Mouse (Mus musculus) cerebellum, adult 9-11 months (tissue): Measurements from ENCODE around the gene Nosip.
A peak's percentile ranks its signal among the peaks of the same experiment; 100 is the strongest.
"Not testable (repeated sequence)": the region's sequence is repeated elsewhere in the genome, so short reads cannot be mapped to it uniquely, and the experiment has no call there.

Experiments
- DNase-seq: peaks from one replicate; pipeline ENCODE4 v3.0.0; 2022

Gene Nosip

DNA sequence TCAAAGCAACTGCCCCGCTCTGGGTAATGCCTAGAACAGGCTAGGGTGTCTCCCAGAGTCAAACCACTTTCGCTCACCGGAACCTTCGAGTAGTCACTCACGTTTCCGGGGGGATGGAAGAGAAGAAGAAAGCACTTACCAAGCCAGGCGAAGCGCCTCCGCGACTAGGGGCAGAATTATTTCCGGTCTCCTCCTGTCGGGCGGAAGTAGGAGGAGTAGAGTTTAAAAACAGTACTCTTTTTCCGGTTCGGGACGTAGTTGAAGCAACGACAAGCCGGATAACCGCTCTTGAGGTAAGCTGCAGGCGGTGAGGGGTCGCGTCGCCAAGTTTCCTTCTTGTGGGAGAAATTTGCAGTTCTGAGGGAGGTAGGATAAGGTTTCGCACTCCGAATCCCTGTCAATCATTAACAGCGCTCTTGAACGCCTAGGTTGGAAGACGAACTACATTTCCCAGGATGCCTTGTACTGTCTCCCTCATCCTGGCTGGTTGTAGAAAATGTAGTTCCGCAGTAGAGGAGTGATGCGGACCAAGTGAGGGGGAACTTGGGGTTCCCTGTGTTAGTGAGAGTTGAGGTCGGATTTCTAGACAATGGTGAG lies at the start of gene Nosip, which contains the start of gene Prrg2:
TSS of gene Nosip (plus strand) at position 191 of the 597 bp plus-strand sequence.
TSS of gene Prrg2 (minus strand) at position 439 of the 597 bp plus-strand sequence.
- peak; percentile 96 for DNase-seq

DNA sequence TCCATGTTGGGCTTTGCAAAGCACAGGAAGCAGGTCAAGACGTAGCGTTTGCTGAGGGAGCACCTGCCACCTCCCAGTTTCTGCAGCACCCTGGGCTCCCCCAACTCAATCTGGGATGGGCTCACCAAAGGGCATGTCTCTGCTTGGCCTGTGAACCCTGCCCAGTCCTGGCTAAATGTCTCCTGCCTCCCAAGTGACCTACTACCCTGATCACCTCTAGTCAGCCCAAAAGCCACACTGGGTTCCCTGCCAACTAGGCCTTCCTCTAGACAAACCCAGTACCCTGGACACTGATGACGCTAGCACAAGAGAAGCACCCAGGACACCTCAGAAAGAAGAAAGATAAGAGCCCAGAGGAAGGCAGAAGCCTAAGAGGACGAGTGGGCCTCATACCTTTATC lies 49.4 kb upstream of the Nosip start:
- no peak for DNase-seq

DNA sequence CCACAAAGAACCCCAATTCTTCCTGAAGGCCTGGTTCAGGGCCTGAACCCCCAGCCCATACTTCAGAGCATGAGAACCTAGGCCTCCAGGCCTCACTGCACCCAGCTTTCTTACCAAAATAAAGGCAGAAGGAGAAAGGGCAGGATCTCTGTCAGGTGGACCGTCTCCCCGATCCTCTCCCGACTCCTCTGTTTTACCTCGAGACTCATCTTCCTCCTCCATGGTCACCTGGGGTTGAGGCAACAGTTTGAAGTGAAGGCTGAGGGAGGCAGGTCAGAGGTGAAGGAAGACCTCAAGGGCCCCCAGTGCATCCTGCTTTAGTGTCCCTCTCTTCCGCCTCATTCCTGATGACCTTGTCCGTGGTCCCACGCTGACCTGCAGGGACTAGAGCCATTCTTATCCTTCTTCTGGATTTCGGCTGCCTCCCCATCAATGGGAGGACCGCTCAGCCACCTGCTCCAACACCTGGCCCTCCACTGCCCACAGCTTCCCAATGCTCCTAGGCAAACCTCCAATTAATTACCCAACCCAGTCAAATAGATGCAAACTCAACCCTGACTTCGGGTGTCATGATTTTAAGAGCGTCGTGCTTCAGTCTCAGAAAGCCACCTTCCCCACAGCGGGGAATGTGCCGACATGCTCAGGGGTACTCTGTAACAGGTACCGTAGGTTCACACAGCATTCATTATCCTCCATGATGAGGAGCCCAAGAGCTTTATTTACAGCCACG lies 48.7 kb upstream of the Nosip start:
- peak; percentile 59 for DNase-seq

DNA sequence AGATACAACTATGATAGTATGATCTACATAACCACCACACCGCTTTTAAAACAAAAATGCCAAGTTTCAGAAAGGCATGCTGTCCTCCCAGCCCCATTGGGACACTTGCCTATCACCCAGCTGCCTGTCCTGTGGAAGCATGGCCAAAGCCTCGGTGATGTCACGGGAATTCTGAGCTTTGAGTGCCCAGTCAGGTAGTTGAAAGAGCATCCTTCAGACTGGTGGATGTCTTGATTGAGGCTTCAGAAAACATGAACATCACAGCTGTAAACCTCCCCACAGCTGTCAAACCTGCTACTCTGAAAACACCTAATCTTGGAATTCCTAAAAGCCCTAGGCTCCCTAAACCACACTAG lies 48.2 kb upstream of the Nosip start:
- DNase-seq, result peak; percentile 54

DNA sequence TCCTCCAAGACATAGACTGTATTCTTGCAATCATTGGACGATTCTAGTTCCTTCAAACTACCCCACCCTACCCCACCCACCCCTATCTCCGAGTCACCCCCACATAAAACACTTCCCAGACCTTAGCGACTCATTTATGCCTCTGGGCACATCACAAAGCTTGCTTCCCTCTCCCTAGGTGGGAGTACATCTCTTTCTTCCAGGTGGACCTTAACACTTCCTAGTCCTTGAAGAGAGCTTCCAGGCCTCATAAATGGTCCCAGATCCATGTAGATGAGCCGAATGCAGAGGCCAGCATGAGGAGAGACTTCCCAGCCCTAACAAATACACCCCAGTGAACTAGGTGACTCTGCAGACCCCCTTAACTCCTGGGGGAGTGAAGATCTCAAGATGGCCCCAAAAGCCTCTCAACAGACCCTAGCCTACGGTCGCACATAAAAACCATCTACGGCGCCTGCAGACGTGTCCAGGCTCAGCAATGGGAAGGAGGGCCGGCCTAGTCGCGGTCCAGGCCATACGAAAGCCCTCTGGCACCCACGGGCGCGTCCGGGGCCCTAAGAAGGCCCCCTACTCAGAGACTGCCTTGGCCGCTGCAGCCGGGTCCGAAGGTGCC lies 46.8 kb upstream of the Nosip start:
- no peak for DNase-seq

DNA sequence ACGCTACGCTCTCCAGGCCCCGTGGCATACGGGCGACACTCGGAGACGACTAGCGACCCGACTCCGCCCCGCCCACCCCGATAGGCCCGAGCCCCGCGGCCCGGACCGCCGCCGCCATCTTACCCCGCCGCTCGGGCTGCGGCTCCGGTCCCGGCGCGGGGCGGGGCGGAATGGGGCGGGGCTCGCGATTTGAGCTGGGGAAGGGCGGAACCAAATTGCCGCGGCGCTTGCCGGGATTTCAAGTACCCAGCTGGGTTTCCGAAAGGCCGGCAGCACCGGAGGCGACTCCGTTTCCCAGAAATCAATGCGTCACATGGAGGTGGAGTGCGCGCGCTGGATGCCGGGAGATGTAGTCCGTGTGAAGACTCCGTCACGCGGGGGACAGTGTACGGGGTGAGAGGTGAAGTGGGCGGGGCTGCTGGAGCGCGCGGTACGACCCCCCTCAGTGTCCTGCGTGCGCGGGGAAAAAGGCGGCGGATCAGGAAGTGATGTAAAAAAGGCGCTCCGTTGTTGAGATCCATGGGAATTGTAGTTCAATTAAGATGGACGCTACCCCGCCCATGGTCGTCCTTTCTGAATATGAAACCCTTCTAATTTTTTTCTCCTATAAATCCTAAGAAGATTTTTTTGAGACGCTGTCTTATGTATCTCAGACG lies 46.1 kb upstream of the Nosip start, which contains the start of gene Scaf1:
TSS of gene Scaf1 (minus strand) at position 407 of the 656 bp plus-strand sequence.
- peak; percentile 100 for DNase-seq

DNA sequence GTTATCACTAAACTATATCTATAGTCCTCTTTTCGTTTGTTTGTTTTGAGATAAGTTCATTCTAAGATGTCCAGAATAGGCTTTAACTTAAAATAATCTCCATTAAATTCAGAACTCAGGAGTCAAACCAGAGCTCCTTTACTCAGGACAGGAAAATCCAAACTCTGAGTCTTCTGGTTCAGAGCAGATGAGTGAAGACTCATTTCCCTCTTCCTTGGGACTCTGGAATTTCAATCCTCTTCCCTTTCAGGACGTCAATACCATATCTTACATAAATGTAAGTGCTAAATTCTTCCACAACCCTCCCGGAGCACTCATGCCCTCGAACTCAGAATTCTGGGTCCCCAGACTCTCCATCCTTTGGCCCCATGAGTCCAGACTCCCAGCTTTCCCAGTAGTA lies 45.5 kb upstream of the Nosip start:
- no peak for DNase-seq

DNA sequence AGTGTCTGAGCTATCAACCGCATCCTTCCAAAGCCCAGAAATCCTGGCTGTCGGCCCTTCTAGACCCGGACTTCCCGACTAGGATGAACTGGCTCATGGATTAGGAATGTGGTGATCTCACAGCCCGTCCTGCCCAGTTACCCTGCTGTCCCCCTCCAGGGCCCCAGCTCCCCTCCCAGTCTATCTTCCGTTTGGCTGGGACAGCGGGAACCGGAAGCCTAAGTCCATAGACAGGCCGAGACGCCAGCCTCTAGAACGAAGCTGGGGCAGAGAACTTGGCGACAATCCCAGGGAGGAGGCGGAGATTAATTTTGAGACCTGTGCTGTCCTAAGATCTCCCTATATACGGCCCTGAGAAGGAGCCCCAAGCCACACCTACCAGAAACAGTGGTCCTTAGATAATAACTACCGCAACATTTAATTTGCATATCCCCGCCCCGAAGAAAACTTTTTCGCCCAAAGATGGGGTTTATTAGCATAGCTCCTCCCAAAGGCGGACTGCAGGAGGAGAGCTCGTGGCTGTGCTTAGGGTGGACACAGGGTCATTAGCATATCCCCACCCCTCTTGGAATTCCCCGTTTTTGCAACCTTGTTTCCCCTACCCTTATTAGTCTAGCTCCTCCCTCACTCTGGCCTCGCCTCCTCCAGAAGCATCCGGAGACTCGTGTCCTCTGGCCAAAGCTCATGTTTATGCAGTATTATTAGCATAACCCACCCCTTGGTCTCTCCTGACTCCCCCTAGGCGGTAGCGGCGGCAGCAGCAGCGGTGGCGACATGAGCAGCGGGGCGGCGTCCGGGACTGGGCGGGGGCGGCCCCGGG lies 44.8 kb upstream of the Nosip start, which contains the start of gene Rras:
TSS of gene Rras (plus strand) at position 720 of the 820 bp plus-strand sequence.
- DNase-seq, result peak; percentile 93

DNA sequence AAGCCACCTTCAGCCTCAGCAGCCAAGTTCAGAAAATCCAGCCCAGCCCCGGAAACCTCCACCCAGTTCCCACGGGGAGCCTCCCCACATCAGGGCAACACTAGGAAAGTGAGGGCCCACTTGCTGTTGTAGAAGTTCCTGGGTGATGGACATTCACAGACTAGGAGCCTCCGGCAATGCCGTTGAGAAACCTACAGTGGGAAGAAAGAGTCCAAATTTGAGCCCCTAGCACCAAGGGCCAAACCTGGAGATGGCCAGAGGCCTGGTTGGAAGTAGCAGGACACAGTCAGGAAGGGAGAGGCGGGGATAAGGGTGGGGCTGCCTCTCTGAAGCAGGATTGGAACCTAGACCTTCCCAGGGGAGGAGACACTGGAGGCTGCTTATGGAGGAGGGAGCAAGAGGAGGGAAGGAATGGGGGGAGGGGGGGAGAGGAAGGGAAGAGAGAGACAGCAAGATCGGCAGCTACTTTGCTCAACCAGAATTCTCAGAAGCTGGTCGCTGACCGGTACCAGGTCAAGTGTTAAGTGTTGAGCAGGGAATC lies 43.1 kb upstream of the Nosip start:
- peak; percentile 66 for DNase-seq

DNA sequence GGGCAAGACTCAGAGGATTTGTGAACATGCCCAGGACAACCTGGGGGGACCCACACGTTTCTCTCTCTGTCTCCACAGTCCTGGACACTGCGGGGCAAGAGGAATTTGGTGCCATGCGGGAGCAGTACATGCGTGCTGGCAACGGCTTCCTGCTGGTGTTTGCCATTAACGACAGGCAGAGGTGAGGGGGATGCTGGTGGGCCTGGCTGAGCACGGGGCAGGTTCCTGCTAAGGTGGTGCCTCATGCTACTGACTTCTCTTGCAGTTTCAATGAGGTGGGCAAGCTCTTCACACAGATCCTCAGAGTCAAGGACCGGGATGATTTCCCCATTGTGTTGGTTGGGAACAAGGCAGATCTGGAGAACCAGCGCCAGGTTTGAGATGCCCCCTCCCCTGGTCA lies 42.0 kb upstream of the Nosip start:
- no peak for DNase-seq

DNA sequence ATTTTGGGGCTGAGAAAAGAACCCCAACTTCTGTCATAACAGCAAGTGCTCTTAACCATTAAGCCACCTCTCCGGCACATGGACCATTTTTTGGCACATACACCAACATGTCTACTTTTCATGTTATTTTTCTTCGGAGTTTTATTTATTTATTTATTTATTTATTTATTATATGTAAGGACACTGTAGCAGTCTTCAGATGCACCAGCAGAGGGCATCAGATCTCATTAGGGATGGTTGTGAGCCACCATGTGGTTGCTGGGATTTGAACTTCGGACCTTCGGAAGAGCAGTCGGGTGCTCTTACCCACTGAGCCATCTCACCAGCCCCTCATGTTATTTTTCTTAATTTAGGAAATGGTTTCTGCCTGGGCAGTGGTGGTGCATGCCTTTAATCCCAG lies 38.5 kb upstream of the Nosip start:
- DNase-seq, result not testable (repeated sequence)

DNA sequence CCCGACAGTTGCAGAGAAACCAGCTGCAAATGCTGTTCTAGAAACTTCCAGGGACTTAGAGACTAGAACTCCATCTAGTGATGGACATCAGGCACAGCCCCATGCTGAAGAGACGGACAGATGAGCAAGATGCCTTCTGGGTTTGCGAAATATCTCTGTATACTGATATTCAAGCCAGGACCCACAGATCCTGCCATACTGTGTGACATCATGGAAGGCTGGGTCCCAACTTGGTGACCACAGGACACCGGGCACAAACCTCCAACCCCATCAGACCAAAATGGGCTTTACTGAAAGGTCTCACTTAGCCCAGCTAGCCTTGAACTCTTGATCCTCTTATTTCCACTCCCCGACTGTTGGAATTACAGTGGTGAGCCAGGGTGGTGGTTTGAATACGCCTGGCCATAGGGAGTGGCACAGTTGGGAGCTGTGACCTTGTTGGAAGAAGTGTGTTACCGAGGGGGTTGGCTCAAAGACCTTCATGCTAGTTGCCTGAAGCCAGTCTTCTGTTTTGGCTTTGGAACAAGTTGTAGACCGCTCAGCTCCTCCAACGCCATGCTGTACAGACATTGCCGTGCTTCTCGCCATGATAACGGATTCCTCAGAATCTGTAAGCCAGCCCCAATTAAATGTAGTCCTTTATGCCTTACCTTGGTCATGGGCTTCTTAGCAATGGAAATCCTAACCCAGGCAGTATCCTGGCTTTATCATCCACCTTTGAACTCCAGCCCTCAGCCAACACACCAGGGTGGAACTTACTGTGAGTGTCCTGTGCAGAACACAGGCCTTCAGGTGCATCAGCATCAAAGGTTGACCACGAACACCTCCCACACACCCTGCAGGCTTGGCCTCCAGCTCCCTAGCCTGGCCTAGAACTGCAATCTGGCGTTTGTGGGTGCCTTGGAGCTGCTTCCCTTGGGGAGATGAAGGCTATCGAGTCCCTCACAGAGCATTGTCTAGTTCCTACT lies 37.7 kb upstream of the Nosip start:
- no peak for DNase-seq

DNA sequence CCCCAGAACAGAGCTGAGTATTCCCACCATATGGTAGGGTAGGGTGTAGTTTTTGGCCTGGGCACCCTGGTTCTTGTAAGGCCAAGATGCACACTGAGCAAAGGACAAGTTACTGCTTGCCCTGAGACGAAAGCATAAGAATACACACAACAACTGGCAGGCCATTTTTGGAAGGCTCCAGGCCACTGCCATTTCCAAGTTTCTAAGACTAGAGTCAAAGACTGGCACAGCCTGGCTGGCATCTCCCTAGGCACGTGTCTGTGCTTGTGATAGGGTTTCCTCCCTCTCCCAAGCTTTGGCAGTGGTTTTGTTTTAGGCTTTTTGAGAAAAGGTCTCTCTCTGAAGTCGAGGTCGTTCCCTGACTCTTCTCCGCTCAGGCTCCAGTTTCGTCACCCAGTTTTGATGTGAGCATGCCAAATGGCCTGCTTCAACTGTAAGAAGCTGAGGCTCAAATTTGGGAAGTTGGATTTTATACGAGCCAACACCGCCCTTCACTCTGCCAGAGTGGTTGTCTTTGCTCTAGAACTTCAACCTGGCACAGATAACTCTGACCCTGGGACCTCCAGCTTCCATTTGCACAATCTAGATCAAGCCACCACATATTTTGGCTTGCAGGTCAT lies 36.5 kb upstream of the Nosip start:
- no peak for DNase-seq

DNA sequence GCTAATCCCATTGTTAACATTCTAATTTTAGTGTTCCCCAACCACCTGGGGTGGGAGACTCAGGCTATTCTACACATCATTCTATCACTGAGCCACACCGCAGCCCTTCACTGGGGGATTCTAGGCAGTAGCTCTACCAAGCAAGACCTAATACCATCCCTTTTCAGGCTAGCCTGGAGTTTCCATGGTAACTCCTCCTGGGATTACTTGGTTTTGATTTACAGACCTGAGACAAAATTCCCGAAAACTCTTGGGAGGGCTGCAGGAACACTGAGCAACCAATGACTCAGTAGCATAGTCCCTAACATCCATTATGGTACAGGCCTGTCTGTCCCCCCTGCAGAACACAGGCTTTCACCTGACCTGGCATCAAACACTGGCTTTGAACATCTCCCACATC lies 36.0 kb upstream of the Nosip start:
- no peak for DNase-seq

DNA sequence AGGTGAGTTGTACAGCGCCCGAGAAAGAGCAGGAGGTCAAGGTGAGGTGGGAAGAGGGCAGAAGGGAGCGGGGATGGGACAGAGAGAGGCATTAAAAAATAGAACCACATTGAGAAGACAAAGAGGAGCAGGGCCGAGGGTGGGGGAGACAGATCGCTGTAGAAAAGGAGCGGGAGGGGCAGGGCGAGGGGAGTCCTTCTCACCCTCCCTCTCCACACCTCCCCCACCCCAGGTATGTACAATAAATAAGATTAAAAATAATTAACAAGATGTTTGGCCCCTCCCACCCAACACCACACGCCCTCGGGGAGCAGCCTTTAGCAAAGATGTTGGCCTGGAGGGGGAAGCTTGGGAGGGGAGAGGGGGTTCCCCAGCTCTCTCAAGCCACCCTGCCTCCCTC lies 34.5 kb upstream of the Nosip start:
- no peak for DNase-seq

DNA sequence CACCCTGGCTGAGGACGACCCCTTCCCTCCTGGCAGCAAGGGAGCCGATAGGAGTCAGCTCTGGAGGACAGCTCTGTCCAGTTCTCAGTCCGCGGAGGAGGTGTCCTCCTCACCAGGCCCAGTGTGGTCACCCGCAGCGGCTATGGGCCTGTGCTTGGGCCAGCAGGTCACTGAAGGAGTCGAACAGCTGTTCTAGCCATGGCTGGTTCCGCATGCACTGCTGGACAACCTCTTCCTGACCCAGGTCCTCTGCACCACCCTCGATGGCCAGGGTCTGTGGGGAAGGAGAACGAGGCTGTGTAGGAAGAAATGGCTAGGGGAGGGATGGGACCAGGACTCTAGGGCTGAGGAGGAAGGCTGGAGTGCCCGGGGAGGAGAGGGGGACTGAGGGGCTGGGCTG lies 33.9 kb upstream of the Nosip start:
- no peak for DNase-seq

DNA sequence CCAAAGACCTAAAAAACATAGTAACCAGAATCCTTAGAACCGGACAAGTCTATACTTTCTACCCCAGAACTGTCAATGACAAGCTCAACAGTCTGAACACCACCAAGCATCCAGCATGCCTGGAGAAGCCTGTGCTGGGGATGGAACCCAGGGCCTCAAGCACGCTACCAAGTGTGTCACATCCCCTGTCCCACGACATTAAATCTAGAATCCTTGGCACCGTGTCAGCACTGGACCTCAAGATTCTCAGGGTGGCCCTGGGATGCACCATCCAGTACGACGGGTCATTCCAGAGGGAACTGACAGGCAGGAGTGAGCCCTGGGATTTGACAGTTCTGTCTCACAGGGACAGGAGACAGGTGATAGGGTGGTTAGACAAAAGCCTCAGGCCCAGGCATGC lies 32.2 kb upstream of the Nosip start:
- DNase-seq, result no peak

DNA sequence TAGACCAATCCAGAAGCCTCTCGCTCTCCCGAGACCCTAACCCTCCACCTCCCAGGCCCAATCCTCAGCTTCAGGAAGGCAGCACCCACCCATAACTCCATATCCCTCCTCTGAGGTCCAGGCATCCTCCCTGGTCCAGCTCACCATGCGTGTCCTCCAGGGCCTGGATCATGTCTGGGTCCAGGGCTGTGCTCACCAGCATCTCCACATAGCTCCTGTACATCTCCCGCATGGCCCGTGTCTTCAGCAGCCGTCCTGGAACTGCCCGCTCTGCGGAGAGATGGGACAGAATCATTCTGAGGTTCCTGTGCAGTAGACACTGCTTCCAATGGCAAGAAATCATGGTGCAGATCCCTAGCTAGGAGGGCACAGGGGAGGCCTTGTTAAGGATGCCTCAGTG lies 31.4 kb upstream of the Nosip start:
- DNase-seq, result no peak

DNA sequence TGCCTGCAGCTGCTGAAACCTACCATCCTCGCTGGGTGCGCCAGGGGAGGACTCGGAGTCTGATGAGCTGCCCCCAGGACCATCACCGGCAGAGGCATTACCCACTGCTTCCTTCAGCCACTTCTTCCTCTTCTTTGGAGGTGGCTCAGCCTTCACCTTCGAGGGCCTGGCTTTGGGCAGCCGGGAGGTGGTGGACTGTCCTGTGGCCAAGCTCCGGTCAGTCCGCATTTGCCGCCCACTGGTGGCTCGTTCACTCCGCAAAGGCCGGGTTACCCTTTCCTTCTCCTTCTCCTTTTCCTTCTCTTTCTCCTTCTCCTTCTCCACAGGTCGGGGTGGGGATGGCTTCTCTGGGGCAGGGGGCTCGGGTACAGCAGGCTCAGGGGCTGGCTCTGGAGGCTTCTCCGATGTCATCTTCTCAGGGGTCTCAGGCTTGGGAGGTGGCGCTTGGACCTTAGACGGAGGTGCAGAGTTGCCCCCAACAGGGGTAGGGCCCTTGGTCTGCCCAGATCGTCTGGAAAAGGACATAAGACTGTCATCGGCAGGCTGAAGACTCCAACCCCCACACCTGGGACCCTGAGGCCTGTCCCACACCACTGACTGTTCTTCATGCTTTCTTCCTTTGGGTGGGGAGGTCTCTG lies 28.4 kb upstream of the Nosip start:
- DNase-seq, result no peak

DNA sequence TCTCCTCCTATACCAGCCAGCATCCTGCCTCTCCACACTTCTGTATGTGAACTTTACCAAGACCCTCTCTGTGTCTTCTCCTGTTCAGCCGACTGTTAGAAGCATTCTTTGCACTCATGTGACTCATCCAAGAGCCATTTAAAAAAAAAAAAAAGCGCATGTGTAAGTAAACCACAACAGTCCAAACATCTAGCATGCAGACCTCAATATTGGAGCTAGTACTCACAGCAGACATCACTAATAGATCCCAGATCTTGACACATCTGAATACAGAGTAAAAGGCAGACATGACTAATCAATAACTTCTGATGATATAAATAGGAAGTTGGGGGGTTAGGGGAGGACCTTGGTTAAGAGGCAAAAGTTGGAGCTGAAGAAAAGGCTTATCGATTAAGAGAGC lies 26.6 kb upstream of the Nosip start:
- no peak for DNase-seq
